Mouse (Mus musculus): ENCODE measurements around the gene Ccna1. TPM values are rescaled to one million over a fixed set of nuclear protein-coding genes. Genes with fewer than 3 reads are reported as not detected.

The Ccna1 gene
- total RNA-seq, 2 experiments from 2014 or later = 2.4 to 3.1 TPM

Other genes with a start within 250 kb of the Ccna1 start
- 10 to 100 TPM; 53.9 to 60.5 TPM for gene Rfxap, start 247.7 kb downstream of the Ccna1 start, total RNA-seq (2021)
- 10 to 100 TPM; 32.5 to 39.3 TPM for gene Sertm1, start 139.6 kb downstream of the Ccna1 start, total RNA-seq (2021)
- 10 to 100 TPM; 14.5 to 15.1 TPM for gene Spg20, start 56.6 kb upstream of the Ccna1 start, total RNA-seq (2021)
- gene Ccdc169, start 81.8 kb upstream of the Ccna1 start, total RNA-seq (2021) = under 1 TPM; 0.22 to 0.44 TPM
- not detected for gene Sohlh2, start 126.5 kb upstream of the Ccna1 start, total RNA-seq (2021)
- 100 to 1,000 TPM; 794 to 803 TPM for gene Dclk1, start 186.9 kb upstream of the Ccna1 start, total RNA-seq (2021)